Mouse (Mus musculus) limb, embryonic 11.5 days (tissue): Measurements from ENCODE around the gene Raet1d. TPM values are rescaled to one million over a fixed set of nuclear protein-coding genes. Genes with fewer than 3 reads are reported as not detected.
A peak's percentile ranks its signal among the peaks of the same experiment; 100 is the strongest.
"Not testable (repeated sequence)": the region's sequence is repeated elsewhere in the genome, so short reads cannot be mapped to it uniquely, and the experiment has no call there.

Source experiments
- ATAC-seq: fragments of 200-750 bp; cut with Nextera tagmentation; 2 replicates; pipeline ENCODE4 v1.8.0; 2017; ENCODE audit warnings: low read depth; ENCODE audit not compliant: insufficient number of reproducible peaks, low FRiP score, low TSS enrichment
- DNase-seq: peaks from one replicate; pipeline ENCODE4 v3.0.0-alpha.2; 2015; ENCODE audit warnings: low spot score
- H3K27ac ChIP-seq: fragments of 300-500 bp; sonication (generic); replicated peaks from 2 replicates; pipeline ENCODE4 v1.5.1; 2014; ENCODE audit warnings: low read depth, mild to moderate bottlenecking, low read length
- H3K27me3 ChIP-seq: fragments of 300-500 bp; sonication (generic); 2 replicates; pipeline ENCODE4 v1.6.1; 2014; ENCODE audit warnings: mild to moderate bottlenecking, low read length, mixed read lengths; ENCODE audit not compliant: control insufficient read depth, insufficient read depth
- H3K36me3 ChIP-seq: fragments of 300-500 bp; sonication (generic); 2 replicates; pipeline ENCODE4 v1.6.1; 2014; ENCODE audit warnings: mild to moderate bottlenecking, low read length, moderate library complexity, mixed read lengths; ENCODE audit not compliant: control insufficient read depth, insufficient read depth
- H3K4me1 ChIP-seq: fragments of 300-500 bp; sonication (generic); 2 replicates; pipeline ENCODE4 v1.6.1; 2014; ENCODE audit warnings: low read length, mixed read lengths; ENCODE audit not compliant: control insufficient read depth, insufficient read depth
- H3K4me2 ChIP-seq: fragments of 300-500 bp; sonication (generic); 2 replicates; pipeline ENCODE4 v1.6.1; 2014; ENCODE audit warnings: low read depth, mild to moderate bottlenecking, moderate library complexity; ENCODE audit not compliant: severe bottlenecking
- H3K4me3 ChIP-seq: fragments of 300-500 bp; sonication (generic); 2 replicates; pipeline ENCODE4 v1.5.1; 2014; ENCODE audit warnings: low read depth, low read length
- H3K9ac ChIP-seq: fragments of 300-500 bp; sonication (generic); 2 replicates; pipeline ENCODE4 v1.6.1; 2014; ENCODE audit warnings: mild to moderate bottlenecking, low read length
- H3K9me3 ChIP-seq: fragments of 300-500 bp; sonication (generic); 2 replicates; pipeline ENCODE4 v1.6.1; 2016; ENCODE audit warnings: low read length; ENCODE audit not compliant: control insufficient read depth
- WGBS: fragments of 180-500 bp; shearing (Covaris S2); extraction: QIAGEN DNeasy Blood & Tissue Kit; methylation state at CpG from one replicate; pipeline ENCODE4 v1.1.7; 2014; 5-methylcytosine and 5-hydroxymethylcytosine counted together
- polyA plus RNA-seq: library from polyadenylated mRNA; unstranded; fragments of >200 nt; fragmentation: Nextera tagmentation; extraction: Ambion mirVana; gene quantifications from 2 replicates; pipeline ENCODE4 v1.2.1, GENCODE M21; 2014

Raet1d gene
- polyA plus RNA-seq: 20.1 and 20.8 TPM in 2 replicates

GRCm38 (mm10) chr10:22360252-22360651, at the start of gene Raet1d:
Gene Raet1d, plus strand, starts transcription at chr10:22360552.
- not testable (repeated sequence) for DNase-seq, H3K27me3 ChIP-seq, H3K36me3 ChIP-seq, H3K4me1 ChIP-seq, H3K4me2 ChIP-seq, H3K4me3 ChIP-seq, ATAC-seq, H3K9ac ChIP-seq, H3K9me3 ChIP-seq, H3K27ac ChIP-seq
- 73% methylated on average over 3 of the region's 3 CpGs for WGBS

GRCm38 (mm10) chr10:22322858-22323257, 37.5 kb upstream of the Raet1d start:
- no peak overlapping the region for H3K4me2 ChIP-seq
- no peak overlapping the region for H3K27ac ChIP-seq
- no peaks in the 10 kb centered on the region for H3K4me1 ChIP-seq
- DNase-seq (no peak), ATAC-seq (no peak)
- H3K9me3 ChIP-seq: no peaks in the 10 kb centered on the region
- H3K4me3 ChIP-seq: no peak overlapping the region
- no peak overlapping the region for H3K9ac ChIP-seq
- H3K36me3 ChIP-seq: no peaks in the 10 kb centered on the region
- WGBS: 90% methylated on average over 2 of the region's 2 CpGs
- no peaks in the 10 kb centered on the region for H3K27me3 ChIP-seq

- H3K4me2 ChIP-seq, H3K4me3 ChIP-seq, H3K27me3 ChIP-seq, H3K9me3 ChIP-seq, ATAC-seq, H3K36me3 ChIP-seq, DNase-seq, H3K27ac ChIP-seq, H3K4me1 ChIP-seq, H3K9ac ChIP-seq: not testable (repeated sequence)
- WGBS: 74% methylated on average over 4 of the region's 4 CpGs
Measured at GRCm38 (mm10) chr10:22345721-22346120, 14.6 kb upstream of the Raet1d start.

- not testable (repeated sequence) for ATAC-seq, H3K4me3 ChIP-seq, H3K36me3 ChIP-seq, DNase-seq, H3K4me1 ChIP-seq, H3K9ac ChIP-seq, H3K9me3 ChIP-seq, H3K4me2 ChIP-seq, H3K27me3 ChIP-seq, H3K27ac ChIP-seq
- WGBS: 76% methylated on average over 6 of the region's 6 CpGs
Measured at GRCm38 (mm10) chr10:22353548-22354195, 6.7 kb upstream of the Raet1d start.

- not testable (repeated sequence) for H3K27me3 ChIP-seq, H3K4me3 ChIP-seq, H3K4me2 ChIP-seq, H3K9me3 ChIP-seq, H3K27ac ChIP-seq, ATAC-seq, H3K36me3 ChIP-seq, H3K9ac ChIP-seq, H3K4me1 ChIP-seq, DNase-seq
- WGBS: 82% methylated on average over 2 of the region's 2 CpGs
Measured at GRCm38 (mm10) chr10:22354196-22354574, 6.2 kb upstream of the Raet1d start.

GRCm38 (mm10) chr10:22357373-22357772, 3.0 kb upstream of the Raet1d start:
- not testable (repeated sequence) for H3K27me3 ChIP-seq, ATAC-seq, H3K9me3 ChIP-seq, DNase-seq, H3K36me3 ChIP-seq, H3K27ac ChIP-seq, H3K4me2 ChIP-seq, H3K4me3 ChIP-seq, H3K9ac ChIP-seq, H3K4me1 ChIP-seq
- WGBS: 89% methylated on average over 1 of the region's 1 CpGs

GRCm38 (mm10) chr10:22360957-22361356, 605 bp downstream of the Raet1d start:
- not testable (repeated sequence) for H3K27me3 ChIP-seq, H3K36me3 ChIP-seq, H3K4me1 ChIP-seq, ATAC-seq, DNase-seq, H3K27ac ChIP-seq, H3K4me3 ChIP-seq, H3K4me2 ChIP-seq, H3K9me3 ChIP-seq, H3K9ac ChIP-seq
- WGBS: 100% methylated on average over 1 of the region's 2 CpGs

GRCm38 (mm10) chr10:22361415-22362352, 1.3 kb downstream of the Raet1d start:
- H3K9ac ChIP-seq, H3K9me3 ChIP-seq, H3K4me3 ChIP-seq, H3K27ac ChIP-seq, H3K4me1 ChIP-seq, H3K36me3 ChIP-seq, H3K27me3 ChIP-seq: not testable (repeated sequence)
- DNase-seq: peak; percentile 51
- H3K4me2 ChIP-seq: peak overlapping the region; percentile 15; the same call in 1 of the 2 replicates
- peak; percentile 77; the same call in 1 of the 2 replicates for ATAC-seq
- 0% methylated on average over 10 of the region's 15 CpGs for WGBS
